Mouse (Mus musculus): ENCODE results near the gene Slc25a16. TPM values are rescaled to one million over a fixed set of nuclear protein-coding genes. Genes with fewer than 3 reads are reported as not detected.

Slc25a16 gene
- total and polyA plus RNA-seq, 3 experiments: 8.3 to 12.1 TPM; not detected in 1

DNA sequence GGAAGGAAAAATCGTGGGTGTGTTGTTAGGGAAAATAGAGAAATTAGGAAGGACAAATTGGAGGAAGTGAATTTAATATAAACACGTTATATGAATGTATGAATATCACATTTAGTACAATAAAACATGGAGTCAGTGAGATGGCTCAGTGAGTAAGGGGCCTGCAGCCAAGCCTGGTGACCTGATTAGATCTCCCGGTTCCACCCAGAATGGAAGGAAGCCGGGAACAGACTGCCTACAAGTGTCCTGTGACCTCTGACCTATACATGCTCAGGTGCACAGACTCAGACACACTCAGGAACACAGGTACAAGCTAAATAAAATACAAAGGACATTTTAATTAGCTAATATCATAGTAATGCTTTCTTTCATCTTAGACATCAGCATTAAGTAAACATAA, 24.4 kb upstream of the Slc25a16 start:
- DNase-seq (ENCODE audit: low read depth, low spot score): no peak
- H3K4me1 ChIP-seq (ENCODE audit: control insufficient read depth in 1 of 2, insufficient read depth in 2 of 2, low read length in 2 of 2): no peaks in the 10 kb centered on the region
- no peak overlapping the region for H3K4me3 ChIP-seq (ENCODE audit: control insufficient read depth in 1 of 2, insufficient read depth in 1 of 2, low read depth in 2 of 2, low read length in 2 of 2)
- no peaks in the 10 kb centered on the region for H3K36me3 ChIP-seq (ENCODE audit: control insufficient read depth in 1 of 2, insufficient read depth in 2 of 2, low read length in 2 of 2)
- TF ChIP-seq POLR2AphosphoS5 (IDR thresholded peaks at IDR 0.05; ENCODE audit: borderline replicate concordance, low read depth, low read length): no peak
- TF ChIP-seq EP300 (IDR thresholded peaks at IDR 0.05; ENCODE audit: low read depth in 1 of 2, low read length in 2 of 2): no peak
- TF ChIP-seq SIN3A (IDR thresholded peaks at IDR 0.05; ENCODE audit: low read length): no peak
- no peak for TF ChIP-seq ZKSCAN1 (IDR thresholded peaks at IDR 0.05; ENCODE audit: low read depth, low read length)
- no peak for TF ChIP-seq MXI1 (IDR thresholded peaks at IDR 0.05; ENCODE audit: low read depth, low read length)
- TF ChIP-seq NELFE (IDR thresholded peaks at IDR 0.05; ENCODE audit: low read depth, low read length): no peak
- no peak for TF ChIP-seq CTCF (IDR thresholded peaks at IDR 0.05 in 2 of 3, conservative IDR thresholded peaks at IDR 0.05 in 1 of 3; ENCODE audit: control insufficient read depth in 1 of 3, insufficient read depth in 1 of 3, low read depth in 2 of 3, low read length in 3 of 3, poor library complexity in 1 of 3, severe bottlenecking in 1 of 3)
- no peak for TF ChIP-seq MYC (IDR thresholded peaks at IDR 0.05; ENCODE audit: low read depth, low read length)
- no peak for TF ChIP-seq TBP (IDR thresholded peaks at IDR 0.05; ENCODE audit: low read depth, low read length)
- TF ChIP-seq ZMIZ1 (IDR thresholded peaks at IDR 0.05; ENCODE audit: low read depth, low read length): no peak
- no peak for TF ChIP-seq MAZ (IDR thresholded peaks at IDR 0.05; ENCODE audit: low read depth, low read length)
- no peak for TF ChIP-seq TAL1 (IDR thresholded peaks at IDR 0.05; ENCODE audit: low read length)
- TF ChIP-seq RCOR1 (IDR thresholded peaks at IDR 0.05; ENCODE audit: low read depth, low read length): no peak
- no peak for TF ChIP-seq MEF2A (IDR thresholded peaks at IDR 0.05; ENCODE audit: extremely low read depth, insufficient replicate concordance, low read depth, low read length, poor library complexity, severe bottlenecking)
- TF ChIP-seq RAD21 (IDR thresholded peaks at IDR 0.05; ENCODE audit: low read depth, low read length): no peak
- TF ChIP-seq ELF1 (IDR thresholded peaks at IDR 0.05; ENCODE audit: low read depth, low read length): no peak
- TF ChIP-seq E2F4 (IDR thresholded peaks at IDR 0.05; ENCODE audit: borderline replicate concordance, low read depth, low read length): no peak
- TF ChIP-seq GABPA (IDR thresholded peaks at IDR 0.05; ENCODE audit: low read depth, low read length): no peak
- TF ChIP-seq POLR2A (IDR thresholded peaks at IDR 0.05; ENCODE audit: control insufficient read depth in 1 of 2, insufficient read depth in 1 of 2, low read depth in 1 of 2, low read length in 2 of 2, poor library complexity in 1 of 2): no peak
- no peak for TF ChIP-seq USF1 (IDR thresholded peaks at IDR 0.05; ENCODE audit: low read depth, low read length)
- no peaks in the 10 kb centered on the region for H3K79me2 ChIP-seq (ENCODE audit: control insufficient read depth, insufficient read depth, low read length, poor library complexity)
- no peak overlapping the region for H3K9ac ChIP-seq (ENCODE audit: control insufficient read depth, low read depth, low read length, poor library complexity, severe bottlenecking)
- no peak overlapping the region for H3K27ac ChIP-seq (ENCODE audit: control insufficient read depth, low read depth, low read length)
- no peaks in the 10 kb centered on the region for H3K9me3 ChIP-seq (replicated peaks; ENCODE audit: insufficient read depth, low read length)
- peaks cover under 1 to 1% of the 10 kb centered on the region in 2 experiments; a peak in 3 of 4 replicates for H3K27me3 ChIP-seq (ENCODE audit: control insufficient read depth in 1 of 2, insufficient read depth in 2 of 2, low read length in 2 of 2)

GRCm38 (mm10) chr10:62896774-62897173, 23.7 kb upstream of the Slc25a16 start:
- no peak for DNase-seq (ENCODE audit: low read depth, low spot score)
- H3K9ac ChIP-seq (ENCODE audit: control insufficient read depth, low read depth, low read length, poor library complexity, severe bottlenecking): no peak overlapping the region
- H3K27me3 ChIP-seq (ENCODE audit: control insufficient read depth in 1 of 2, insufficient read depth in 2 of 2, low read length in 2 of 2): peaks cover 0 to 1% of the 10 kb centered on the region in 2 experiments; a peak in 3 of 4 replicates
- no peaks in the 10 kb centered on the region for H3K36me3 ChIP-seq (ENCODE audit: control insufficient read depth in 1 of 2, insufficient read depth in 2 of 2, low read length in 2 of 2)
- no peaks in the 10 kb centered on the region for H3K4me1 ChIP-seq (ENCODE audit: control insufficient read depth in 1 of 2, insufficient read depth in 2 of 2, low read length in 2 of 2)
- no peaks in the 10 kb centered on the region for H3K9me3 ChIP-seq (replicated peaks; ENCODE audit: insufficient read depth, low read length)
- H3K4me3 ChIP-seq (ENCODE audit: control insufficient read depth in 1 of 2, insufficient read depth in 1 of 2, low read depth in 2 of 2, low read length in 2 of 2): no peak overlapping the region
- no peaks in the 10 kb centered on the region for H3K79me2 ChIP-seq (ENCODE audit: control insufficient read depth, insufficient read depth, low read length, poor library complexity)
- no peak overlapping the region for H3K27ac ChIP-seq (ENCODE audit: control insufficient read depth, low read depth, low read length)
- TF ChIP-seq ETS1 (IDR thresholded peaks at IDR 0.05; ENCODE audit: low read depth, low read length) (no peak), CHD1 (IDR thresholded peaks at IDR 0.05; ENCODE audit: low read depth, low read length) (no peak), EP300 (IDR thresholded peaks at IDR 0.05; ENCODE audit: low read depth in 1 of 2, low read length in 2 of 2) (no peak), KAT2A (conservative IDR thresholded peaks at IDR 0.05; ENCODE audit: low read depth, low read length) (no peak), GATA1 (IDR thresholded peaks at IDR 0.05; ENCODE audit: low read depth, low read length) (no peak), ZKSCAN1 (IDR thresholded peaks at IDR 0.05; ENCODE audit: low read depth, low read length) (no peak), NELFE (IDR thresholded peaks at IDR 0.05; ENCODE audit: low read depth, low read length) (no peak), SMC3 (IDR thresholded peaks at IDR 0.05; ENCODE audit: low read depth, low read length) (no peak), HCFC1 (IDR thresholded peaks at IDR 0.05; ENCODE audit: low read depth, low read length) (no peak), ZNF384 (IDR thresholded peaks at IDR 0.05; ENCODE audit: low read depth, low read length) (no peak), BHLHE40 (IDR thresholded peaks at IDR 0.05; ENCODE audit: borderline replicate concordance, low read depth, low read length) (no peak), RCOR1 (IDR thresholded peaks at IDR 0.05; ENCODE audit: low read depth, low read length) (no peak), RAD21 (IDR thresholded peaks at IDR 0.05; ENCODE audit: low read depth, low read length) (no peak; the same call in 1 of the 2 replicates), ELF1 (IDR thresholded peaks at IDR 0.05; ENCODE audit: low read depth, low read length) (no peak), ZC3H11A (IDR thresholded peaks at IDR 0.05; ENCODE audit: low read depth, low read length) (no peak), USF2 (IDR thresholded peaks at IDR 0.05; ENCODE audit: borderline replicate concordance in 1 of 2, insufficient read depth in 1 of 2, low read depth in 1 of 2, low read length in 2 of 2) (no peak), POLR2AphosphoS2 (IDR thresholded peaks at IDR 0.05; ENCODE audit: low read length) (no peak), SIN3A (IDR thresholded peaks at IDR 0.05; ENCODE audit: low read length) (no peak)
